Mouse (Mus musculus) G1E (cell line): ENCODE data around the gene Fbxl4. TPM values are rescaled to one million over a fixed set of nuclear protein-coding genes. Genes with fewer than 3 reads are reported as not detected.

ENCODE experiments used
- ATAC-seq: 2 replicates; pipeline ENCODE4 v1.8.0; 2016; ENCODE audit warnings: mild to moderate bottlenecking; ENCODE audit not compliant: insufficient number of reproducible peaks, poor library complexity, low FRiP score, severe bottlenecking; ENCODE audit errors: extremely low read depth
- DNase-seq: peaks from one replicate; pipeline ENCODE4 v3.0.0; 2012; ENCODE audit warnings: low spot score
- H3K27me3 ChIP-seq: 2 replicates; pipeline ENCODE4 v1.6.1; 2012; ENCODE audit warnings: mild to moderate bottlenecking, low read length, inconsistent platforms; ENCODE audit not compliant: insufficient read depth
- H3K36me3 ChIP-seq: replicated peaks from 2 replicates; pipeline ENCODE3; 2012; ENCODE audit warnings: mild to moderate bottlenecking, inconsistent platforms
- H3K4me1 ChIP-seq: 2 replicates; pipeline ENCODE4 v1.6.1; 2012; ENCODE audit warnings: low read depth, low read length, inconsistent platforms, mixed read lengths; ENCODE audit not compliant: insufficient read depth
- H3K4me3 ChIP-seq: 2 replicates; pipeline ENCODE4 v1.5.1; 2012; ENCODE audit warnings: low read depth, mild to moderate bottlenecking, inconsistent platforms, low read length, moderate library complexity, mixed read lengths
- H3K9me3 ChIP-seq: replicated peaks from 2 replicates; pipeline ENCODE4 v1.6.1; 2012; ENCODE audit warnings: inconsistent platforms
- CTCF ChIP-seq: IDR thresholded peaks from 2 replicates; pipeline ENCODE4 v1.5.1; 2012; ENCODE audit warnings: low read depth, low read length, inconsistent platforms, mixed read lengths
- GATA1 ChIP-seq: IDR thresholded peaks from 2 replicates; pipeline ENCODE4 v1.6.1; 2012; ENCODE audit warnings: borderline replicate concordance, low read length, inconsistent platforms, mixed read lengths
- GATA2 ChIP-seq: IDR thresholded peaks from 2 replicates; pipeline ENCODE4 v1.6.1; 2012; ENCODE audit warnings: low read depth, low read length, inconsistent platforms, borderline replicate concordance
- POLR2AphosphoS5 ChIP-seq: IDR thresholded peaks from 2 replicates; pipeline ENCODE4 v1.6.1; 2012; ENCODE audit warnings: low read depth, low read length, inconsistent platforms; ENCODE audit not compliant: insufficient replicate concordance
- TAL1 ChIP-seq: conservative IDR thresholded peaks from 2 replicates; pipeline ENCODE4 v1.6.1; 2012; ENCODE audit warnings: low read depth, low read length, inconsistent platforms, mixed read lengths
- polyA plus RNA-seq: library from polyadenylated mRNA; stranded (reverse); fragments of >175 nt; gene quantifications from 2 replicates; pipeline ENCODE4 v1.2.3, GENCODE M21; 2012
- total RNA-seq, 2 experiments: library from RNA; stranded (forward) in 1 of 2; stranded (reverse) in 1 of 2; fragments of 200-1000 nt in 1 of 2; fragments of >200 nt in 1 of 2; fragmentation: Nextera tagmentation in 1 of 2; gene quantifications; 2 replicates each; pipeline ENCODE4 v1.2.3; 2014 to 2017

Fbxl4 gene
- total and polyA plus RNA-seq, 3 experiments: 1.7 to 16.4 (median 10.3) TPM

- Histone ChIP-seq H3K36me3 (peaks cover 46% of the 10 kb centered on the region), H3K4me3 (no peak overlapping the region), H3K27me3 (no peaks in the 10 kb centered on the region), H3K9me3 (no peaks in the 10 kb centered on the region), H3K4me1 (0 out of 2 replicates have a peak, but pooled peaks cover 4% of the 10 kb centered on the region)
- ATAC-seq (no peak), DNase-seq (no peak)
- no peak for TF ChIP-seq GATA2
- no peak for TF ChIP-seq CTCF
- TF ChIP-seq TAL1: no peak
- no peak for TF ChIP-seq GATA1
- TF ChIP-seq POLR2AphosphoS5: no peak
Observed at GRCm38 (mm10) chr4:22428150-22428549, 70.8 kb downstream of the Fbxl4 start.

GRCm38 (mm10) chr4:22469575-22469974, 112.2 kb downstream of the Fbxl4 start:
- no peaks in the 10 kb centered on the region for H3K36me3 ChIP-seq

GRCm38 (mm10) chr4:22476967-22477710, 119.8 kb downstream of the Fbxl4 start:
- H3K9me3 ChIP-seq: no peaks in the 10 kb centered on the region
- ATAC-seq (no peak), DNase-seq (no peak)
- TF ChIP-seq POLR2AphosphoS5 (no peak), TAL1 (no peak), GATA1 (no peak), CTCF (no peak), GATA2 (no peak)
- peaks cover 33% of the 10 kb centered on the region for H3K27me3 ChIP-seq
- no peaks in the 10 kb centered on the region for H3K36me3 ChIP-seq
- no peak overlapping the region for H3K4me3 ChIP-seq
- H3K4me1 ChIP-seq: no peaks in the 10 kb centered on the region

More at GRCm38 (mm10) chr4:22469575-22469974, 112.2 kb downstream of the Fbxl4 start:
- Histone ChIP-seq H3K4me3 (no peak overlapping the region), H3K9me3 (no peaks in the 10 kb centered on the region), H3K4me1 (no peaks in the 10 kb centered on the region), H3K27me3 (no peaks in the 10 kb centered on the region)
- no peak for TF ChIP-seq TAL1
- ATAC-seq: no peak
- no peak for DNase-seq

GRCm38 (mm10) chr4:22477711-22478230, 120.4 kb downstream of the Fbxl4 start:
- Histone ChIP-seq H3K36me3 (no peaks in the 10 kb centered on the region), H3K27me3 (peaks cover 33% of the 10 kb centered on the region), H3K9me3 (no peaks in the 10 kb centered on the region), H3K4me1 (no peaks in the 10 kb centered on the region), H3K4me3 (no peak overlapping the region)
- DNase-seq (no peak), ATAC-seq (no peak)
- TF ChIP-seq GATA2 (no peak), GATA1 (no peak), POLR2AphosphoS5 (no peak), CTCF (no peak), TAL1 (no peak)

GRCm38 (mm10) chr4:22478488-22479367, 121.4 kb downstream of the Fbxl4 start:
- TF ChIP-seq GATA2 (no peak), CTCF (no peak), GATA1 (no peak), TAL1 (no peak), POLR2AphosphoS5 (no peak)
- H3K9me3 ChIP-seq: no peaks in the 10 kb centered on the region
- DNase-seq: no peak
- H3K4me1 ChIP-seq: no peaks in the 10 kb centered on the region
- no peak for ATAC-seq
- no peaks in the 10 kb centered on the region for H3K36me3 ChIP-seq
- H3K27me3 ChIP-seq: peaks cover 33% of the 10 kb centered on the region
- no peak overlapping the region for H3K4me3 ChIP-seq
